Mouse (Mus musculus): ENCODE data around the gene Mrpl58. TPM values are rescaled to one million over a fixed set of nuclear protein-coding genes. Genes with fewer than 3 reads are reported as not detected.

Mrpl58 gene
- polyA plus RNA-seq, 1 experiment = 166 TPM

GRCm38 (mm10) chr11:115406858-115407401, 3.4 kb downstream of the Mrpl58 start:
- Histone ChIP-seq H3K27ac (ENCODE audit: control insufficient read depth, insufficient read depth, low read length) (peak overlapping the region; percentile 98), H3K36me3 (ENCODE audit: control insufficient read depth, insufficient read depth, low read length) (peaks cover 10% of the 10 kb centered on the region), H3K4me3 (ENCODE audit: control insufficient read depth, insufficient read depth, low read length) (peak overlapping the region; percentile 3; the same call in 1 of the 2 replicates), H3K27me3 (ENCODE audit: control insufficient read depth, insufficient read depth, low read length) (no peaks in the 10 kb centered on the region), H3K4me1 (replicated peaks; ENCODE audit: control insufficient read depth, insufficient read depth, low read length) (peaks cover 65% of the 10 kb centered on the region)
- WGBS = 6% methylated on average over 17 of the region's 17 CpGs
- DNase-seq = peak; percentile 81
- 0 out of 2 replicates have a peak, but pooled peaks have one; percentile 36 for TF ChIP-seq POLR2A (IDR thresholded peaks at IDR 0.05; ENCODE audit: control insufficient read depth, extremely low read depth, insufficient read depth, low read length, poor library complexity)
- TF ChIP-seq CTCF (IDR thresholded peaks at IDR 0.05; ENCODE audit: borderline replicate concordance, control insufficient read depth, extremely low read depth, insufficient read depth, low read length, poor library complexity) = no peak

- peak overlapping the region; percentile 98 for H3K27ac ChIP-seq (ENCODE audit: control insufficient read depth, insufficient read depth, low read length)
- 0 out of 2 replicates have a peak, but pooled peaks have one; percentile 16 for TF ChIP-seq POLR2A (IDR thresholded peaks at IDR 0.05; ENCODE audit: control insufficient read depth, extremely low read depth, insufficient read depth, low read length, poor library complexity)
- TF ChIP-seq CTCF (IDR thresholded peaks at IDR 0.05; ENCODE audit: borderline replicate concordance, control insufficient read depth, extremely low read depth, insufficient read depth, low read length, poor library complexity) = no peak
- no peaks in the 10 kb centered on the region for H3K27me3 ChIP-seq (ENCODE audit: control insufficient read depth, insufficient read depth, low read length)
- peak overlapping the region; percentile 5 for H3K4me3 ChIP-seq (ENCODE audit: control insufficient read depth, insufficient read depth, low read length)
- peaks cover 10% of the 10 kb centered on the region for H3K36me3 ChIP-seq (ENCODE audit: control insufficient read depth, insufficient read depth, low read length)
- peak; percentile 73 for DNase-seq
- 6% methylated on average over 6 of the region's 6 CpGs for whole genome bisulfite sequencing
- peaks cover 64% of the 10 kb centered on the region for H3K4me1 ChIP-seq (replicated peaks; ENCODE audit: control insufficient read depth, insufficient read depth, low read length)
Observed at GRCm38 (mm10) chr11:115408266-115408920, 4.8 kb downstream of the Mrpl58 start.

GRCm38 (mm10) chr11:115409556-115409955, 6.0 kb downstream of the Mrpl58 start:
- peak overlapping the region; percentile 98 for H3K27ac ChIP-seq (ENCODE audit: control insufficient read depth, insufficient read depth, low read length)
- H3K36me3 ChIP-seq (ENCODE audit: control insufficient read depth, insufficient read depth, low read length) = peaks cover 10% of the 10 kb centered on the region
- TF ChIP-seq POLR2A (IDR thresholded peaks at IDR 0.05; ENCODE audit: control insufficient read depth, extremely low read depth, insufficient read depth, low read length, poor library complexity) = no peak
- H3K27me3 ChIP-seq (ENCODE audit: control insufficient read depth, insufficient read depth, low read length) = no peaks in the 10 kb centered on the region
- peaks cover 67% of the 10 kb centered on the region for H3K4me1 ChIP-seq (replicated peaks; ENCODE audit: control insufficient read depth, insufficient read depth, low read length)
- H3K4me3 ChIP-seq (ENCODE audit: control insufficient read depth, insufficient read depth, low read length) = no peak overlapping the region
- DNase-seq = no peak
- 93% methylated on average over 7 of the region's 7 CpGs for WGBS

- peaks cover 15% of the 10 kb centered on the region for H3K36me3 ChIP-seq (ENCODE audit: control insufficient read depth, insufficient read depth, low read length)
- peak within 1 kb of the TSS; percentile 58 for H3K27ac ChIP-seq (ENCODE audit: control insufficient read depth, insufficient read depth, low read length)
- 1% methylated on average over 54 of the region's 56 CpGs for WGBS
- DNase-seq = peak; percentile 95
- no peaks in the 10 kb centered on the region for H3K27me3 ChIP-seq (ENCODE audit: control insufficient read depth, insufficient read depth, low read length)
- H3K4me3 ChIP-seq (ENCODE audit: control insufficient read depth, insufficient read depth, low read length) = peak within 1 kb of the TSS; percentile 97
- H3K4me1 ChIP-seq (replicated peaks; ENCODE audit: control insufficient read depth, insufficient read depth, low read length) = peaks cover 34% of the 10 kb centered on the region
- TF ChIP-seq POLR2A (IDR thresholded peaks at IDR 0.05; ENCODE audit: control insufficient read depth, extremely low read depth, insufficient read depth, low read length, poor library complexity) (peak; percentile 93), CTCF (IDR thresholded peaks at IDR 0.05; ENCODE audit: borderline replicate concordance, control insufficient read depth, extremely low read depth, insufficient read depth, low read length, poor library complexity) (no peak)
Observed at GRCm38 (mm10) chr11:115419531-115420237, 16.1 kb downstream of the Mrpl58 start, which contains the start of the genes Atp5h and Kctd2. Atp5h (minus strand) TSS chr11:115419962. Kctd2 (plus strand) TSS chr11:115420128.

- Histone ChIP-seq H3K4me1 (replicated peaks; ENCODE audit: control insufficient read depth, insufficient read depth, low read length) (peaks cover 41% of the 10 kb centered on the region), H3K4me3 (ENCODE audit: control insufficient read depth, insufficient read depth, low read length) (peak overlapping the region; percentile 97), H3K27ac (ENCODE audit: control insufficient read depth, insufficient read depth, low read length) (peak overlapping the region; percentile 58), H3K27me3 (ENCODE audit: control insufficient read depth, insufficient read depth, low read length) (no peaks in the 10 kb centered on the region), H3K36me3 (ENCODE audit: control insufficient read depth, insufficient read depth, low read length) (peaks cover 8% of the 10 kb centered on the region)
- TF ChIP-seq POLR2A (IDR thresholded peaks at IDR 0.05; ENCODE audit: control insufficient read depth, extremely low read depth, insufficient read depth, low read length, poor library complexity) (no peak), CTCF (IDR thresholded peaks at IDR 0.05; ENCODE audit: borderline replicate concordance, control insufficient read depth, extremely low read depth, insufficient read depth, low read length, poor library complexity) (no peak; the same call in 1 of the 2 replicates)
- WGBS = 3% methylated on average over 45 of the region's 45 CpGs
- DNase-seq = peak; percentile 65
Observed at GRCm38 (mm10) chr11:115420336-115421190, 17.0 kb downstream of the Mrpl58 start.

GRCm38 (mm10) chr11:115421328-115421727, 17.8 kb downstream of the Mrpl58 start:
- TF ChIP-seq POLR2A (IDR thresholded peaks at IDR 0.05; ENCODE audit: control insufficient read depth, extremely low read depth, insufficient read depth, low read length, poor library complexity) (no peak), CTCF (IDR thresholded peaks at IDR 0.05; ENCODE audit: borderline replicate concordance, control insufficient read depth, extremely low read depth, insufficient read depth, low read length, poor library complexity) (no peak)
- WGBS = 71% methylated on average over 1 of the region's 1 CpGs
- Histone ChIP-seq H3K36me3 (ENCODE audit: control insufficient read depth, insufficient read depth, low read length) (no peaks in the 10 kb centered on the region; the same call in 1 of the 2 replicates), H3K4me1 (replicated peaks; ENCODE audit: control insufficient read depth, insufficient read depth, low read length) (peaks cover 46% of the 10 kb centered on the region), H3K27ac (ENCODE audit: control insufficient read depth, insufficient read depth, low read length) (peak overlapping the region; percentile 72), H3K27me3 (ENCODE audit: control insufficient read depth, insufficient read depth, low read length) (no peaks in the 10 kb centered on the region), H3K4me3 (ENCODE audit: control insufficient read depth, insufficient read depth, low read length) (no peak overlapping the region)
- DNase-seq = no peak

Data from thymus, adult 2 months (tissue).